Comparison of ENCODE assay signal across 7 mouse cellular contexts in genomic region chr7:19295503-19296185, GRCm38 (mm10). TPM values are rescaled to one million over a fixed set of nuclear protein-coding genes. Genes with fewer than 3 reads are reported as not detected.
DNase-seq lines count a peak whose midpoint lies in the region; ATAC-seq and TF ChIP-seq lines count a peak whose summit lies in the region.

No protein-coding gene starts in this region.

- TF ChIP-seq POLR2A in small intestine, adult 2 months (IDR thresholded peaks at IDR 0.05; ENCODE audit: low read depth, low read length) = no peak

- peak overlapping the region; percentile 14 for H3K9ac ChIP-seq in embryonic facial prominence, embryonic 11.5 days (replicated peaks; ENCODE audit: low read length)
- 0 out of 2 replicates have a peak overlapping the region, but pooled peaks have one; percentile 16 for H3K9ac ChIP-seq in midbrain, embryonic 11.5 days (ENCODE audit: low read length)

- DNase-seq in adrenal gland, postnatal 14 days = peak; percentile 97
- peak; percentile 98 for DNase-seq in embryonic facial prominence, embryonic 11.5 days (ENCODE audit: low spot score)
- DNase-seq in heart, adult 11 months = peak; percentile 99
- DNase-seq in kidney, adult 11 months = peak; percentile 95
- peak; percentile 98 for DNase-seq in left cerebral cortex, postnatal 4 days
- peak; percentile 100 for DNase-seq in midbrain, embryonic 11.5 days (ENCODE audit: low spot score, missing footprints)

- TF ChIP-seq CTCF in small intestine, adult 2 months (IDR thresholded peaks at IDR 0.05; ENCODE audit: extremely low read depth, insufficient read length, insufficient replicate concordance, low read depth, low read length) = peak; percentile 99

- no peak overlapping the region; the same call in 1 of the 2 replicates for H3K4me3 ChIP-seq in embryonic facial prominence, embryonic 11.5 days (ENCODE audit: low read depth, low read length)
- H3K4me3 ChIP-seq in midbrain, embryonic 11.5 days (ENCODE audit: low read depth, low read length) = peak overlapping the region; percentile 17; the same call in 1 of the 2 replicates
- peak overlapping the region; percentile 55 for H3K4me3 ChIP-seq in small intestine, adult 2 months (ENCODE audit: low read depth, low read length)

- intact Hi-C loops in left cerebral cortex, postnatal 4 days (cut with DNase I) = no loop called here

- H3K27me3 ChIP-seq in embryonic facial prominence, embryonic 11.5 days (ENCODE audit: control insufficient read depth, insufficient read depth, low read length) = no peaks in the 10 kb centered on the region
- H3K27me3 ChIP-seq in midbrain, embryonic 11.5 days (ENCODE audit: control insufficient read depth, insufficient read depth, low read length) = no peaks in the 10 kb centered on the region
- H3K27me3 ChIP-seq in small intestine, adult 2 months (ENCODE audit: control insufficient read depth, insufficient read depth, low read length) = no peaks in the 10 kb centered on the region

- H3K36me3 ChIP-seq in embryonic facial prominence, embryonic 11.5 days (replicated peaks; ENCODE audit: control insufficient read depth, insufficient read depth, low read depth, low read length) = no peaks in the 10 kb centered on the region
- H3K36me3 ChIP-seq in midbrain, embryonic 11.5 days (ENCODE audit: control insufficient read depth, insufficient read depth, low read length) = no peaks in the 10 kb centered on the region; the same call in 1 of the 2 replicates
- H3K36me3 ChIP-seq in small intestine, adult 2 months (ENCODE audit: control insufficient read depth, insufficient read depth, low read length) = no peaks in the 10 kb centered on the region

- WGBS in embryonic facial prominence, embryonic 11.5 days = 12% methylated on average over 21 of the region's 22 CpGs
- WGBS in midbrain, embryonic 11.5 days = 21% methylated on average over 20 of the region's 22 CpGs
- 10% methylated on average over 20 of the region's 22 CpGs for WGBS in small intestine, adult 2 months

- no peaks in the 10 kb centered on the region for H3K9me3 ChIP-seq in embryonic facial prominence, embryonic 11.5 days (replicated peaks; ENCODE audit: control insufficient read depth, low read length)
- no peaks in the 10 kb centered on the region for H3K9me3 ChIP-seq in midbrain, embryonic 11.5 days (ENCODE audit: control insufficient read depth, low read length)

- no peaks in the 10 kb centered on the region; the same call in 1 of the 2 replicates for H3K4me1 ChIP-seq in embryonic facial prominence, embryonic 11.5 days (ENCODE audit: control insufficient read depth, insufficient read depth, low read length)
- peaks cover 10% of the 10 kb centered on the region for H3K4me1 ChIP-seq in midbrain, embryonic 11.5 days (ENCODE audit: control insufficient read depth, insufficient read depth, low read length)
- H3K4me1 ChIP-seq in small intestine, adult 2 months (ENCODE audit: control insufficient read depth, insufficient read depth, insufficient read length, low read length) = no peaks in the 10 kb centered on the region

- H3K4me2 ChIP-seq in embryonic facial prominence, embryonic 11.5 days (ENCODE audit: low read depth, low read length) = peak overlapping the region; percentile 26
- peak overlapping the region; percentile 43 for H3K4me2 ChIP-seq in midbrain, embryonic 11.5 days

- H3K27ac ChIP-seq in embryonic facial prominence, embryonic 11.5 days (replicated peaks; ENCODE audit: low read depth, low read length) = no peak overlapping the region
- no peak overlapping the region for H3K27ac ChIP-seq in midbrain, embryonic 11.5 days (ENCODE audit: low read depth, low read length)
- H3K27ac ChIP-seq in small intestine, adult 2 months (ENCODE audit: insufficient read depth, low read depth, low read length) = no peak overlapping the region

- ATAC-seq in embryonic facial prominence, embryonic 11.5 days (replicated peaks; ENCODE audit: insufficient number of reproducible peaks, low FRiP score, low TSS enrichment, low read depth) = peak; percentile 54
- ATAC-seq in midbrain, embryonic 11.5 days (ENCODE audit: low FRiP score) = peak; percentile 79

RNA-seq across cellular contexts. Expression of gene Rtn2, which starts 13.2 kb away (rescaled TPM):
- total RNA-seq in adrenal gland, postnatal 14 days (2021) = 6.0 and 7.9 TPM in 2 replicates
- 15.8 and 17.5 TPM in 2 replicates for polyA plus RNA-seq in embryonic facial prominence, embryonic 11.5 days (2014; fragmentation: Nextera tagmentation; extraction: Ambion mirVana)
- 100 to 1,000 TPM; 154 to 161 TPM for total RNA-seq in left cerebral cortex, postnatal 4 days (2021)
- polyA plus RNA-seq in midbrain, embryonic 11.5 days (2014; fragmentation: Nextera tagmentation; extraction: Ambion mirVana) = 48.5 and 53.2 TPM in 2 replicates
- 6.7 and 11.7 TPM in 2 replicates for polyA plus RNA-seq in small intestine, adult 2 months (2012; rRNA removed)

RNA-seq across cellular contexts. Expression of gene Fosb, which starts 14.2 kb away (rescaled TPM):
- total RNA-seq in adrenal gland, postnatal 14 days (2021) = 2.1 and 22.4 TPM in 2 replicates
- polyA plus RNA-seq in embryonic facial prominence, embryonic 11.5 days (2014; fragmentation: Nextera tagmentation; extraction: Ambion mirVana) = not detected in 2 replicates
- 1 to 10 TPM; 1.2 to 1.3 TPM for total RNA-seq in left cerebral cortex, postnatal 4 days (2021)
- 0.04 TPM in 1 of 2 replicates, not detected in the other for polyA plus RNA-seq in midbrain, embryonic 11.5 days (2014; fragmentation: Nextera tagmentation; extraction: Ambion mirVana)
- 1.7 and 16.7 TPM in 2 replicates for polyA plus RNA-seq in small intestine, adult 2 months (2012; rRNA removed)

RNA-seq across cellular contexts. Expression of gene Ppm1n, which starts 15.8 kb away (rescaled TPM):
- 0.19 TPM in 1 of 2 replicates, not detected in the other for total RNA-seq in adrenal gland, postnatal 14 days (2021)
- not detected in 2 replicates for polyA plus RNA-seq in embryonic facial prominence, embryonic 11.5 days (2014; fragmentation: Nextera tagmentation; extraction: Ambion mirVana)
- total RNA-seq in left cerebral cortex, postnatal 4 days (2021) = under 1 TPM; 0.60 to 0.64 TPM
- 0.18 and 0.50 TPM in 2 replicates for polyA plus RNA-seq in midbrain, embryonic 11.5 days (2014; fragmentation: Nextera tagmentation; extraction: Ambion mirVana)
- 1.8 and 11.8 TPM in 2 replicates for polyA plus RNA-seq in small intestine, adult 2 months (2012; rRNA removed)

RNA-seq across cellular contexts. Expression of gene Vasp, which starts 24.0 kb away (rescaled TPM):
- 62.0 and 79.0 TPM in 2 replicates for total RNA-seq in adrenal gland, postnatal 14 days (2021)
- 53.2 and 54.9 TPM in 2 replicates for polyA plus RNA-seq in embryonic facial prominence, embryonic 11.5 days (2014; fragmentation: Nextera tagmentation; extraction: Ambion mirVana)
- total RNA-seq in left cerebral cortex, postnatal 4 days (2021) = 10 to 100 TPM; 45.3 to 46.6 TPM
- 46.0 and 46.9 TPM in 2 replicates for polyA plus RNA-seq in midbrain, embryonic 11.5 days (2014; fragmentation: Nextera tagmentation; extraction: Ambion mirVana)
- polyA plus RNA-seq in small intestine, adult 2 months (2012; rRNA removed) = 183 and 517 TPM in 2 replicates

RNA-seq across cellular contexts. Expression of gene Ercc1, which starts 48.9 kb away (rescaled TPM):
- 37.1 and 46.7 TPM in 2 replicates for total RNA-seq in adrenal gland, postnatal 14 days (2021)
- 87.1 and 94.5 TPM in 2 replicates for polyA plus RNA-seq in embryonic facial prominence, embryonic 11.5 days (2014; fragmentation: Nextera tagmentation; extraction: Ambion mirVana)
- 10 to 100 TPM; 60.1 to 70.9 TPM for total RNA-seq in left cerebral cortex, postnatal 4 days (2021)
- polyA plus RNA-seq in midbrain, embryonic 11.5 days (2014; fragmentation: Nextera tagmentation; extraction: Ambion mirVana) = 111 and 118 TPM in 2 replicates
- polyA plus RNA-seq in small intestine, adult 2 months (2012; rRNA removed) = 9.3 and 17.5 TPM in 2 replicates
